Mouse (Mus musculus) myocyte (in vitro differentiated cells): ENCODE measurements around the gene Fga.

Source experiments
- CEBPB ChIP-seq: IDR thresholded peaks from 2 replicates; pipeline ENCODE4 v1.6.1; 2011; ENCODE audit warnings: mild to moderate bottlenecking, moderate library complexity; ENCODE audit not compliant: poor library complexity, insufficient read depth, severe bottlenecking
- E2F4 ChIP-seq: IDR thresholded peaks from one replicate; pipeline ENCODE4 v1.6.1; 2011; ENCODE audit warnings: mild to moderate bottlenecking, control low read depth, moderate library complexity; ENCODE audit not compliant: insufficient read depth
- MAX ChIP-seq: IDR thresholded peaks from one replicate; pipeline ENCODE4 v1.6.1; 2011; ENCODE audit warnings: low read depth, mild to moderate bottlenecking, control low read depth
- MYOD1 ChIP-seq, 3 experiments: IDR thresholded peaks; one replicate each; pipeline ENCODE4 v1.6.1; 2011; ENCODE audit warnings: control low read depth in 2 of 3, low read depth in 2 of 3, mild to moderate bottlenecking in 2 of 3, moderate library complexity in 1 of 3; ENCODE audit not compliant: insufficient read length in 2 of 3, control insufficient read depth in 1 of 3
- POLR2A ChIP-seq: IDR thresholded peaks from one replicate; pipeline ENCODE4 v1.6.1; 2011; ENCODE audit warnings: low read depth, mild to moderate bottlenecking, control low read depth, moderate library complexity; ENCODE audit not compliant: insufficient read length
- POLR2AphosphoS2 ChIP-seq: IDR thresholded peaks from one replicate; pipeline ENCODE4 v1.6.1; 2011; ENCODE audit warnings: low read depth, control low read depth; ENCODE audit not compliant: insufficient read length
- REST ChIP-seq: IDR thresholded peaks from one replicate; pipeline ENCODE4 v1.6.1; 2011; ENCODE audit warnings: mild to moderate bottlenecking, control low read depth, moderate library complexity; ENCODE audit not compliant: insufficient read depth, insufficient read length
- TCF12 ChIP-seq: IDR thresholded peaks from one replicate; pipeline ENCODE4 v1.6.1; 2011; ENCODE audit warnings: mild to moderate bottlenecking, control low read depth; ENCODE audit not compliant: poor library complexity, insufficient read depth, severe bottlenecking
- TCF3 ChIP-seq: IDR thresholded peaks from one replicate; pipeline ENCODE4 v1.6.1; 2011; ENCODE audit warnings: low read depth, control low read depth; ENCODE audit not compliant: insufficient read length
- USF1 ChIP-seq: IDR thresholded peaks from one replicate; pipeline ENCODE4 v1.6.1; 2011; ENCODE audit warnings: low read depth, mild to moderate bottlenecking, control low read depth, moderate library complexity

- TF ChIP-seq POLR2A (no peak), MYOD1 (IDR thresholded peaks at IDR 0.05; ENCODE audit: control insufficient read depth in 1 of 3, insufficient read length in 2 of 3, low read depth in 2 of 3) (no peak), E2F4 (no peak), USF1 (no peak), CEBPB (no peak), MAX (no peak), TCF3 (no peak), POLR2AphosphoS2 (no peak), TCF12 (no peak), REST (no peak)
Measured at GRCm38 (mm10) chr3:83033801-83034200, 7.9 kb downstream of the Fga start.
